Mouse (Mus musculus): ENCODE data around the gene Nfia. TPM values are rescaled to one million over a fixed set of nuclear protein-coding genes. Genes with fewer than 3 reads are reported as not detected.

Nfia gene
- polyA plus RNA-seq, 1 experiment, result 8.1 TPM

DNA sequence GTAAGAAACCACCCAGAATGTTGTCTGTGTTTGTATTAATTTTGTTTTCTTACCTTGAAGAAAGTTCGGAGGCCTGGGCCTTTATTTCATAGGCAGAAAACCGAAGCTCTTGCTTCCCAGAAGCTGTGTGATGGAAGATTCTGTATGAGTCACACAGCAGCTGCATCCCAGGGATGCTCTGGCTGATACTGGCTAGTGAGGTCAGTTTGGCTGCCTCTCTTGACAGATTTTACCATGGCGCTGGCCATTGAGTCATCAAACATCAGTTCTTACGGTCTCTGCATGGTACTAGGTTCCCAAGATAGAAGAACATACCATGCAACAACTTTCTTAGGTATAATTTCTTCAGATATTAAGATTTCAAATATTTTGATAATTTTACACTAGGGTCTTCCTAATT is 22.3 kb downstream of the Nfia start:
- no peaks in the 10 kb centered on the region for H3K4me1 ChIP-seq (ENCODE audit: control insufficient read depth, insufficient read depth, low read length)
- H3K27ac ChIP-seq (ENCODE audit: control insufficient read depth, insufficient read depth, low read depth, low read length), result no peak overlapping the region
- H3K36me3 ChIP-seq (ENCODE audit: control insufficient read depth, insufficient read depth, low read length), result no peaks in the 10 kb centered on the region
- H3K27me3 ChIP-seq (ENCODE audit: control insufficient read depth, insufficient read depth, low read length), result no peaks in the 10 kb centered on the region
- TF ChIP-seq POLR2A (IDR thresholded peaks at IDR 0.05; ENCODE audit: control insufficient read depth, low read depth, low read length) (no peak), CTCF (IDR thresholded peaks at IDR 0.05; ENCODE audit: control insufficient read depth, insufficient read depth, insufficient replicate concordance, low read depth, low read length) (no peak)
- H3K4me3 ChIP-seq (ENCODE audit: control insufficient read depth, low read depth, low read length), result no peak overlapping the region

DNA sequence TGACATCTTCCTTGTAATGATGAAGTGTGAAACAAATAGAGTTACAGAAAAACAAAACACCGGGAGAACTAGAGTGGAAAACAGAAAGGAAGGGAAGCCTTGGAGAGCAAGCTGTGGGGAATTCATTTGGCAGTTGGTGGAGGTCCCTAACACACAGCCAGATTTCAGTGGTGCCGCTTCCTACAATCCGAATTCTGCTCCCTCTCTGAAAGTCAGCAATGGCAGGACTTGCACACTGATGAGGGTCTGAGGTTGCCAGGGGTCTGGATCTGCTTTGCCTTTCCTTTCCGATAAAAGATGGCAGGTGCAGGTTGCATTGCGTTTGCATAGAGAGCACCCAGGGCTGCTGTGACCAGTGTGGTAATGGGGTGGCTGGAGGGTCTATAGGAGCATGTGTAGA is 23.4 kb downstream of the Nfia start:
- Histone ChIP-seq H3K27ac (ENCODE audit: control insufficient read depth, insufficient read depth, low read depth, low read length) (no peak overlapping the region), H3K4me3 (ENCODE audit: control insufficient read depth, low read depth, low read length) (no peak overlapping the region), H3K4me1 (ENCODE audit: control insufficient read depth, insufficient read depth, low read length) (no peaks in the 10 kb centered on the region), H3K27me3 (ENCODE audit: control insufficient read depth, insufficient read depth, low read length) (no peaks in the 10 kb centered on the region), H3K36me3 (ENCODE audit: control insufficient read depth, insufficient read depth, low read length) (no peaks in the 10 kb centered on the region)
- no peak for TF ChIP-seq CTCF (IDR thresholded peaks at IDR 0.05; ENCODE audit: control insufficient read depth, insufficient read depth, insufficient replicate concordance, low read depth, low read length)
- no peak for TF ChIP-seq POLR2A (IDR thresholded peaks at IDR 0.05; ENCODE audit: control insufficient read depth, low read depth, low read length)

DNA sequence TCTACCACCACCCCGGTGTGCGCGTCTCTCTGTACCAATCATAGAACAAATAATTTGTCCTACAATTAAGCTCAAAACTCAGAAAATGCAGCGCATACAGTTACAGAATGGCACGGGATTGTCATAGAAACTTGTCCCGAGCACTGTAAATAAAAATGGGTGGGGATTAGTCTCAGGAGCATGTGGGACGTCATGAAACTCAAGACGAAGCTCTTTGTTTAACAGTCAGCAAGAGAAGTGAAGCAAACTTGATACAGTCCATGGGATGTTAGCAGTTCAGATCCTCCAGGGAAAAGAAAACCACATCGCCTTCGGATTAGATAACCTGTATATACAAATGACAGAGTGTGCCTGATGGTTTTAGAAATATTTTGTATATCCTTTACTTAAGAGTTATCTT is 24.0 kb downstream of the Nfia start:
- Histone ChIP-seq H3K4me3 (ENCODE audit: control insufficient read depth, low read depth, low read length) (no peak overlapping the region), H3K27ac (ENCODE audit: control insufficient read depth, insufficient read depth, low read depth, low read length) (no peak overlapping the region), H3K4me1 (ENCODE audit: control insufficient read depth, insufficient read depth, low read length) (no peaks in the 10 kb centered on the region), H3K27me3 (ENCODE audit: control insufficient read depth, insufficient read depth, low read length) (no peaks in the 10 kb centered on the region), H3K36me3 (ENCODE audit: control insufficient read depth, insufficient read depth, low read length) (no peaks in the 10 kb centered on the region)
- TF ChIP-seq POLR2A (IDR thresholded peaks at IDR 0.05; ENCODE audit: control insufficient read depth, low read depth, low read length) (no peak), CTCF (IDR thresholded peaks at IDR 0.05; ENCODE audit: control insufficient read depth, insufficient read depth, insufficient replicate concordance, low read depth, low read length) (no peak)

DNA sequence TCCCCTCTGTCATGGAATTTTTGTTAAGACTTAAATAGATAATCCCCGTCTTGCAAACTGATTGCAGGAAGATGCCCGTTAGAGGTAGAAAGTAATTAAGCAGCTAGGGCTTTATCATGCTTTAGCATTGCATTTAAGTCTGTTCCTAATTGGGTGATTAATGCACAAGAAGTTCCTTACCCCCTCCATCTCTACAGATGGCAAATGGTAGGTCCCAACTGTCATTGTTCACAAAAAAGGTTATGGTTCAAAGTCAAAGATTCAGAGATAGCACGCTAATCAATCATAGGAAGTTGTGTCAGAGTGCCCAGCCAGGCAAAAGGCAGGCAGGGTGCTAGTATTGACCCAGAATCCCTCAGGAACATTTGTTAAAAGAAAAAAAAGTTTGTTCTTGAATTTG is 31.3 kb downstream of the Nfia start:
- no peaks in the 10 kb centered on the region for H3K4me1 ChIP-seq (ENCODE audit: control insufficient read depth, insufficient read depth, low read length)
- no peak overlapping the region for H3K4me3 ChIP-seq (ENCODE audit: control insufficient read depth, low read depth, low read length)
- H3K36me3 ChIP-seq (ENCODE audit: control insufficient read depth, insufficient read depth, low read length), result no peaks in the 10 kb centered on the region
- no peaks in the 10 kb centered on the region for H3K27me3 ChIP-seq (ENCODE audit: control insufficient read depth, insufficient read depth, low read length)
- TF ChIP-seq POLR2A (IDR thresholded peaks at IDR 0.05; ENCODE audit: control insufficient read depth, low read depth, low read length) (no peak), CTCF (IDR thresholded peaks at IDR 0.05; ENCODE audit: control insufficient read depth, insufficient read depth, insufficient replicate concordance, low read depth, low read length) (no peak)
- no peak overlapping the region for H3K27ac ChIP-seq (ENCODE audit: control insufficient read depth, insufficient read depth, low read depth, low read length)

DNA sequence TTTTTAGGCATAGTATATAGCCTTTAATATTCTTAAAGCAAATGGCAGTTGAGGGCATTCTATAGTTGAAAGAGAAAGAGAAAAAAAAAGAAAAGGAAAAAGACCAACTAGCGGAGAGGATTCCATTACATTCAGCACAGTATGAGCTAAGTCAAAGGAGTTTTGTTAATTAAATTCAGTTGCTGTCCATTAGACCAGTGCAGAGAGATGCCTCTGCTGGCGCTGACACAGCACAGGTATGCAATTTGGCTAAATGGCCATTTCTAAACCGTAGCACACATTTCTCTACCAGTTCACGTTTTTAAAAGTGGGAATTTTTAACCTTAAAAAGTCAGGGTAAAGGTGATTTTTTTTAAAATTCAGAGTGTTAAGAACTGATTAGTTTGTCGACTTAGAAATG is 32.1 kb downstream of the Nfia start:
- H3K4me3 ChIP-seq (ENCODE audit: control insufficient read depth, low read depth, low read length), result no peak overlapping the region

DNA sequence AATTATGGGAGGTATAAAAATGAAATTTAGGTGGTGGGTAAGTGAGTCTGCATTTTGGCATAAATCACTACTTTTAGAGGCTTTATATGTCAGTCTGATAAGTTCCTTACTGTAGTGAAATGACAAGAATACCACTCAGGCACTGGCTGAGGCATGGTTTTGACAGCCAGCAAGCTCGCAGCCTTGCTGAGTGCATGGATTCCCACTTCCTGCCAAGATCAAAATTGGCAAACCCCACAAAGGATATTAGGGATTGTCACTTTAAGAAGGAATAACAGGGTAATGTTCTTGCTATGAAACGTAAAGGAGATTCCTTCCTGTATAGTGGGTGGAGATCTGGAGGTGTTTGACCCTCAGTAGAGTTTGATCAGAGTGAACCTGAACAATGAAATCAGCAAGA is 32.7 kb downstream of the Nfia start:
- Histone ChIP-seq H3K4me1 (ENCODE audit: control insufficient read depth, insufficient read depth, low read length) (no peaks in the 10 kb centered on the region), H3K36me3 (ENCODE audit: control insufficient read depth, insufficient read depth, low read length) (no peaks in the 10 kb centered on the region), H3K4me3 (ENCODE audit: control insufficient read depth, low read depth, low read length) (no peak overlapping the region), H3K27ac (ENCODE audit: control insufficient read depth, insufficient read depth, low read depth, low read length) (no peak overlapping the region), H3K27me3 (ENCODE audit: control insufficient read depth, insufficient read depth, low read length) (no peaks in the 10 kb centered on the region)
- TF ChIP-seq CTCF (IDR thresholded peaks at IDR 0.05; ENCODE audit: control insufficient read depth, insufficient read depth, insufficient replicate concordance, low read depth, low read length) (no peak), POLR2A (IDR thresholded peaks at IDR 0.05; ENCODE audit: control insufficient read depth, low read depth, low read length) (no peak)

More for the DNA sequence above, 32.1 kb downstream of the Nfia start:
- H3K27ac ChIP-seq (ENCODE audit: control insufficient read depth, insufficient read depth, low read depth, low read length), result no peak overlapping the region
- no peaks in the 10 kb centered on the region for H3K36me3 ChIP-seq (ENCODE audit: control insufficient read depth, insufficient read depth, low read length)
- H3K27me3 ChIP-seq (ENCODE audit: control insufficient read depth, insufficient read depth, low read length), result no peaks in the 10 kb centered on the region
- no peaks in the 10 kb centered on the region for H3K4me1 ChIP-seq (ENCODE audit: control insufficient read depth, insufficient read depth, low read length)
- TF ChIP-seq POLR2A (IDR thresholded peaks at IDR 0.05; ENCODE audit: control insufficient read depth, low read depth, low read length), result no peak
- no peak for TF ChIP-seq CTCF (IDR thresholded peaks at IDR 0.05; ENCODE audit: control insufficient read depth, insufficient read depth, insufficient replicate concordance, low read depth, low read length)

DNA sequence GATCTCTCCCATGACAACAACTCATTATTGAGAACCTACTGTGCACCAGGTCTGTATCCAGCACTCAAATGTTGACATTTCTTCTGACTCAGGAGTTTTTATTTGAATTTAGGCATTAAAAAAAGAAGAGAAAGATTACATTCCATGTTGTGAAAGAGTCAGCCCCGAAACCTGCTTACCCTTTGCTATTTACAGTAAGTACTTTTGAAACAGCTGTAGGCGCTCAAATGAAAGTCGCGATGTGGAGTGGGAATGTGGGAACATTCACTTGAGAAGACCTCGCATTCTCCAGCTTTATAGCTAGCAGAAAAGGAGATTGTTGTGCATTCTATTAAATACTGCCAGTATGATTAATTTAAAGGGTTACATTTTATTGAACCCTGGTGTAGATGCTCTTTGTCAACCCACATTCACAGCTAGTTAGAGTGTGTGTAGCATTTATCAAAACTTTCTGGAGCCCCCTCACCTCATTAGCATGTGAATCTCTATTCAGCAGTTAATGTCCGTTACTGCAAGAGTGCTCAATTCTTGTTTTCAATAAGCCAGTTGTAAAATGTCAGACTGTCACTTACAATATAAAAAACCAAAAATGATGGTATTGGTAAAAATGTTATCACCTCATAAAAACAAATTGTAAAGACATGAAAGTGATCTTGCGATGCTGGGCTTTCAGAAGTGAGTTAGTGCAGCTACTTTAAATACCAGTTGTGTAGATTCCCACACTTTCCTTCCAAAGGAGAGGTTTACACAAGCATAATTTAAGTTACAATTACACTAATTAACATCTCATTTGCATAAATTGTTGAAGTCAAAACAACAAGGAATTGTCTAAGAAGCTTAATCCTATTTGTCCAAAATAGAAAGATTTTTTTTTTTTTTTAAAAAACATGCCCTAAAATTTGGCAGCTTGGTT is 33.6 kb downstream of the Nfia start:
- no peaks in the 10 kb centered on the region for H3K36me3 ChIP-seq (ENCODE audit: control insufficient read depth, insufficient read depth, low read length)
- TF ChIP-seq POLR2A (IDR thresholded peaks at IDR 0.05; ENCODE audit: control insufficient read depth, low read depth, low read length) (no peak), CTCF (IDR thresholded peaks at IDR 0.05; ENCODE audit: control insufficient read depth, insufficient read depth, insufficient replicate concordance, low read depth, low read length) (no peak)
- H3K4me3 ChIP-seq (ENCODE audit: control insufficient read depth, low read depth, low read length), result no peak overlapping the region
- no peak overlapping the region for H3K27ac ChIP-seq (ENCODE audit: control insufficient read depth, insufficient read depth, low read depth, low read length)
- no peaks in the 10 kb centered on the region for H3K4me1 ChIP-seq (ENCODE audit: control insufficient read depth, insufficient read depth, low read length)
- no peaks in the 10 kb centered on the region for H3K27me3 ChIP-seq (ENCODE audit: control insufficient read depth, insufficient read depth, low read length)
